Mouse (Mus musculus) adrenal gland, postnatal 14 days (tissue): Measurements from ENCODE around the gene Aldh3b3. TPM values are rescaled to one million over a fixed set of nuclear protein-coding genes. Genes with fewer than 3 reads are reported as not detected.
"Not testable (repeated sequence)": the region's sequence is repeated elsewhere in the genome, so short reads cannot be mapped to it uniquely, and the experiment has no call there.

ENCODE experiments used
- DNase-seq: peaks from one replicate; pipeline ENCODE4 v3.0.0; 2021; ENCODE audit warnings: mixed read lengths
- total RNA-seq: library from RNA; stranded (reverse); gene quantifications from 2 replicates; pipeline ENCODE4 v1.2.3, GENCODE M21; 2021

Aldh3b3 gene
- total RNA-seq, 1 experiment from 2014 or later = 0.44 TPM

- DNase-seq = peak; percentile 85
Observed at GRCm38 (mm10) chr19:3935896-3936850, 22.3 kb upstream of the Aldh3b3 start.

- no peak for DNase-seq
Observed at GRCm38 (mm10) chr19:3942315-3942714, 16.1 kb upstream of the Aldh3b3 start.

GRCm38 (mm10) chr19:3942986-3943735 is 15.3 kb upstream of the Aldh3b3 start:
- DNase-seq = no peak

- DNase-seq = no peak
Observed at GRCm38 (mm10) chr19:3945872-3946564, 12.4 kb upstream of the Aldh3b3 start.

DNA sequence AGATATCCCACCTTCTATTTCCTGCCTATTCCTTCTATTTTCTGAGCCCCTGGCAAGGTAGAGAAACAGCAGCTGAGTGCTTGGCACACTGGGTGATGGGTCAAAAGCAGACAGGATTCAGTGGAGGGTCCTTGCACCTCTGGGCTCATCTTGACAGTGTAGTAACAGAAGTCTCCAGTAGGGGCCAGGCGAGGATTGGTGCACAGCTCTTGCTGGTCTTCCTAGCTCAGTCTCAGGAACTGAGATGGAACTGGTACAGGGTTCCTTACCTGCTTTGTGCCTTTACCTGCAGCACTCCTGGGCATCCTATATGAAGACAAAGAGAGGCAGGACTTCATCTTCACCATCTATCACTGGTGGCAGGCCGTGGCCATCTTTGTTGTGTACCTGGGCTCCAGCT is 11.7 kb upstream of the Aldh3b3 start:
- DNase-seq = peak; percentile 82

- no peak for DNase-seq
Observed at GRCm38 (mm10) chr19:3947813-3948212, 10.6 kb upstream of the Aldh3b3 start.

- no peak for DNase-seq
Observed at GRCm38 (mm10) chr19:3948546-3948945, 9.9 kb upstream of the Aldh3b3 start.

GRCm38 (mm10) chr19:3950331-3950730 is 8.1 kb upstream of the Aldh3b3 start:
- DNase-seq = no peak

- DNase-seq = no peak
Observed at GRCm38 (mm10) chr19:3951461-3951860, 7.0 kb upstream of the Aldh3b3 start.

DNA sequence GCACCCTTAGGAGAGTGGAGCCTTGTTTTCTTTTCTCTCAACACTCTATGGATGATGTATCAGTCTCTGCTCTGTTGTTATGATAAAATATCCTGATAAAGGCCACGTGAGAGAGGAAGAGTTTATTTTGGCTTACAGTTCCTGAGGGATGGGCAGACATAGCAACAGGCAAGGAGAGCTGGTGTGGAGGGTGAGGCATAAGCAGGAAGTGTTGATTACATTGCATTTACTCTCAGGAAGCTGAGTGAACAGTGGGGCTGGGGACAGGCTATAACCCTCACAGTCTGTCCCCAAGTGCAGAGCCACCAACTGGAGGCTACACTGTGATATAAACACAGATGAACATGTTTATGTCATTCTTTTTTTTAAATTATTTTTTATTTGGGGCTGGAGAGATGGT is 6.3 kb upstream of the Aldh3b3 start:
- DNase-seq = no peak

- DNase-seq = peak; percentile 50
Observed at GRCm38 (mm10) chr19:3955033-3955432, 3.4 kb upstream of the Aldh3b3 start.

DNA sequence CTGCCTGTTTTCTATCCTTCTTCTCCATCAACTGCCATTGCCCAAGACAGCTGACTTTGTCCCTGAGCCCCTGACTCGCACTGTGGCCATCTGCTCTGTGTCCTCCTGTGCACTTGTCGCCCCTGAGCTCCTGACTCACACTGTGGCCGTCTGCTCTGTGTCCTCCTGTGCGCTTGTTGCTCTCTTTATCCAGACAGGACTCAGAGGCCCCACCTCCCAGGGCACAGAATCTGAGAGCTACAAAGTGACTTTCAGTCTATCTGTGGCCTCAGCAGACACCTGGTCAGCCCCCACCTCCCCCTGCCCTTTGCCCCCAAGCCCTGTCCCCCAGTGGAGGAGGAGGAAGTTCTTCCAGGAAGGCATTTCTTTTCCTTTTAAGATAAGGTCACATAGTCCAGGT is 2.6 kb upstream of the Aldh3b3 start:
- DNase-seq = peak; percentile 60

GRCm38 (mm10) chr19:3957296-3958036 is 979 bp upstream of the Aldh3b3 start:
- DNase-seq = not testable (repeated sequence)

GRCm38 (mm10) chr19:3959030-3959429 is 585 bp downstream of the Aldh3b3 start:
- DNase-seq = peak; percentile 51

- DNase-seq = no peak
Observed at GRCm38 (mm10) chr19:3960211-3960610, 1.8 kb downstream of the Aldh3b3 start.

GRCm38 (mm10) chr19:3961805-3962204 is 3.4 kb downstream of the Aldh3b3 start:
- not testable (repeated sequence) for DNase-seq

- peak; percentile 66 for DNase-seq
Observed at GRCm38 (mm10) chr19:3962469-3962868, 4.0 kb downstream of the Aldh3b3 start.

- no peak for DNase-seq
Observed at GRCm38 (mm10) chr19:3964030-3964429, 5.6 kb downstream of the Aldh3b3 start.

GRCm38 (mm10) chr19:3966330-3967075 is 8.1 kb downstream of the Aldh3b3 start:
- DNase-seq = no peak

DNA sequence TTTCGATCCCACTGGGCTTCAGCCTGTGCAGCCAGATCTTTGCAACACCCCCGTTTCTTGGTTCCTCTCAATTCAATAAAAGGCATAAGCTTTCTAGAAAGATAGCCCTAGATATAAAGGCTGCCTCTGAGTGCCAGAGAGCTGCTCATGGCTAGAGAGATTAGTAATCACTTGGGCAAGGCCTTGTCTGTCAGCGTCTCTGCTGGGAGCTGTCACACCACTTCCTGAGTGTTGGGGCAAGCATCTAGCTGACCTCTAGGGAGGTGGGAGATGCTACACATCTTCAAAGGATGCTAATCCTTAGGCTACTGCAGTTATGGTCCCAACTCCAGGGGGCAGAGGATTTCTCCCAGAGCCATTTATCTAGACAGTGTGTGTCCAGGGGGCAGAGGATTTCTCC is 8.8 kb downstream of the Aldh3b3 start:
- DNase-seq = no peak

DNA sequence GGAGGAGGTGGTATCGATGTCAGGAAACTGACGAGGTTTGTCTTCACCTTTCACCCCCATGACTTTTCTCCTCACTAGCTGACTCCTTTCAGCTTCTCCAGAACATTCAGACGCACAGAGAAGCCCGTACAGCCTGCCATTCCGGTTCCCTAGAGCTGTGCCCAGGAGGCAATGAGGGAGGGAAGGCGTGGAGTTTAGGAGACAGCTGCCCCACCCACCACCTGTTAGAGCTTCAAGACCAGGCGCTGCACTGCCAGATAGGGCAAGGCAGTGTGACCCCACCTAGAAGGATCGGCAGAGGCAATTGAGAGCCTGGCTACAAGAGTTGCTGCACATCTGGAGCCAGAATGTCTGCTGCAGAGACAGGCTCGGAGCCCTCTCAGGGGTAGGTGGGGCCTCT is 13.8 kb downstream of the Aldh3b3 start, which contains the start of gene Aldh3b2:
Gene Aldh3b2, plus strand, starts transcription at position 100 of the 400 bp plus-strand sequence.
- DNase-seq = peak; percentile 21
